Mouse (Mus musculus): ENCODE measurements at regions not wholly inside any gene's neighbourhood (a gene's known extent, or its start where the extent isn't known, plus 50 kb on each side); places are given as distances from the start of the nearest gene placed in this dataset.

DNA sequence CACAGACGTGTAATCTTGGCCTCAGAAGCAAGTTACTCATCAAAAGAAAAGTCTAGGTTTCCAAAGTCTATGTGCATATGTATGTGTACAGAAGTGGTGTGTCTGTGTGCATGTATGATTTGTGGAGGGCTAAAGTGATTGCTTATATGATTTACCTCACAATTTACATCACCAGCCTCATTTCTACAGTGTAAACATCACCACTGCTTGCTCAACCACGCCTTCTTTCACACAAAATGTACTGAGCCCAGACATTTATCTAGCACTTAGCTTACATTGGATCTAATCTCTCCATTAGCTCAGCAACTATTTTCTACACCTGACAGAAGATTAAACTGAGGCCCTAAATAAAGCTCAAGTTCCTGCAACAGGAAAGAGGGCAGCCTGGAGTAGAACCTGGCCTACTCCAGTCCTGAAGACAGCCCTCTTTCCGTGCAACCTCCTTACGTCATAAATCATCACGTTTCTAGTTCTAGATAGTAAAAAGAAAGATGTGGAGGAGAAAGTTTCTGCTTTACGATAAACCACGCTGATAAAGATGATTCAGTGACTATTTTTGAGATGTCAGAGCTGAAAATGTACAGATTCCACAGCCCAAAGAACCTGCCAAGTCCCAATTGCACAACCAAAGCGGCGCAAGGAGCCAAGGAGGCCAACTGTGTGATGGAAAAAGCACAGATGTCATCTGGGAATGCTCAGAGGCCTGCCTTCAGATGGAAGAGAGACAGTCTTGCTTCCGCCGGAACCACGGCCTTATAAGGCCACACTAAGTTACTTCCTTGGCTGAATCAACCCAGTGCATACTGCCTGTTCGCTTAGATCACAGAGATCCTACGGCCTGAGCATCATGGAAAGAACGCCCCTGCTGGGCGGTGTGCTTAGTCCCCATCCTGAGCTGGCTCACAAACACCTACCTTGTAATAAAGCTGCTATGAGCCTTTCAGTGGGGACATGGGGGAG lies 72.5 kb upstream of the Thbs1 start:
- peak; percentile 66 for DNase-seq

DNA sequence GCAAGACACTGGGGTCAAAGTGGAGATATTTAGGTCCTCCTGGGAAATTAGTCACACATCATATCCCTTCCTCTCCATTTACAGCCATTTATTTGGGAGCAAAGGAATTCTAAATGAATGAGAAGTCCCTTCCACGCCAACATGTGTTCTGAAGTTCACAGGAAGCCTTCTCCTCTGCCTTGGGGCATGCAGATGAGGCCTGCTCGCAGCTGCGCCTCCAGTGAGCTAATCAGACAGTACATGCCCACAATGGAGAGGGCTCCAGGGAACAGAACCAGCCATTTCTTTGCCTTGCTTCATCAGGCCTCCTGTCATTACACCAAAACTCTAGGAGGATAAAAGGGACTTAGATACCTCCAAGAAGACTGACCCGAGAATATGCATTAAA lies 71.9 kb upstream of the Thbs1 start:
- DNase-seq = no peak

DNA sequence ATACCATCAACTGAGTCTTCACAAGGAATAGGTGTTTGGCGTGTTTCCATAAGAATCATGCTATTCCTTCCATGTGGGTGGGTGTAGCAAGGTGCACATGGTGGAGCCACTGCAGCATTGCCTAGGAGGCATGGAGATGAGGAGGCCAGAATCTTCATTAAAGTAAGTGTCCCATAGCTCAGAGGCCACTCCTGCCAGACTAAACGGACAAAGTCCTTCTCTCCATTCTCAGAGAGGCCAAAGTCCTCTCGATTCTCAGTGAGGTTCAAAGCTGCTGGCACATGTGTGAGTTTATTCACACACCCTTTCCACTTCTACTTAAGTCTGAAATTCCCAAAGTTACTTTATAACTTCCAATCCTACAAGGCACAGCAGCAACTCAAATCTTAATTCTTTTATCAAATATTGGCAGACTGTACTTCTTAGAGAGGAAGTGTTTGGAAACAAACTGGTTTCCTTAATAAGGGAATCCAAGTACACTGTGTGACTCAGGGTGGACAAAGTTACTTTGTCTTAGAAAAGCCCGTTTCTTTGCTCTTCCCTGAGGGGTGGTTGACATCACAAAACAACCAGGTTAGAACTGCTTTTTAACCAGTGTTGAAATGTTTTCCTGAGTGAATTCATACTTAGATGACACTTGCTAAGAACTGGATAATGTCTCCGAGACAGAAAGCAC lies 69.2 kb upstream of the Thbs1 start:
- no peak for DNase-seq

DNA sequence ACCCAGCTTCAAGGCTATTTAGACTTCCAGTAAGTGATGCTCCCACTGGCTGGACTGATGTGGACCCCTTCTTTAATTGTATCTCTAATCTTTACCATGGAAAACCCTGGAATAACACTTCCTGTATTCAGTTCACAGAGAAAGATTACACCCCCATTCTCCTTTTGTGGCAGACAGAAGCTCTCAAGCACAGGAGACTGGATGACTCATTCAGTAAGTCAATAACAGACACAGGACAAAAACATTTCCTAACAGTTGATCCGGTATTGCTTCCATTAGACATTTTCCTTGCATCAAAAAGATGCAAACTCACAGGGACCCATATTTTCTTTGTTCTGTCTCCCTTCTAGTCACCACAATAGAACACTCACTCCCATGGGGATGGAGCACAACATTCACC lies 67.0 kb upstream of the Thbs1 start:
- DNase-seq = no peak

- no peak for DNase-seq
Measured at GRCm38 (mm10) chr2:118050326-118050725, 61.4 kb upstream of the Thbs1 start.

- DNase-seq = no peak
Measured at GRCm38 (mm10) chr2:118051610-118052009, 60.1 kb upstream of the Thbs1 start.

GRCm38 (mm10) chr2:118053512-118053911 lies 58.2 kb upstream of the Thbs1 start:
- DNase-seq = no peak

DNA sequence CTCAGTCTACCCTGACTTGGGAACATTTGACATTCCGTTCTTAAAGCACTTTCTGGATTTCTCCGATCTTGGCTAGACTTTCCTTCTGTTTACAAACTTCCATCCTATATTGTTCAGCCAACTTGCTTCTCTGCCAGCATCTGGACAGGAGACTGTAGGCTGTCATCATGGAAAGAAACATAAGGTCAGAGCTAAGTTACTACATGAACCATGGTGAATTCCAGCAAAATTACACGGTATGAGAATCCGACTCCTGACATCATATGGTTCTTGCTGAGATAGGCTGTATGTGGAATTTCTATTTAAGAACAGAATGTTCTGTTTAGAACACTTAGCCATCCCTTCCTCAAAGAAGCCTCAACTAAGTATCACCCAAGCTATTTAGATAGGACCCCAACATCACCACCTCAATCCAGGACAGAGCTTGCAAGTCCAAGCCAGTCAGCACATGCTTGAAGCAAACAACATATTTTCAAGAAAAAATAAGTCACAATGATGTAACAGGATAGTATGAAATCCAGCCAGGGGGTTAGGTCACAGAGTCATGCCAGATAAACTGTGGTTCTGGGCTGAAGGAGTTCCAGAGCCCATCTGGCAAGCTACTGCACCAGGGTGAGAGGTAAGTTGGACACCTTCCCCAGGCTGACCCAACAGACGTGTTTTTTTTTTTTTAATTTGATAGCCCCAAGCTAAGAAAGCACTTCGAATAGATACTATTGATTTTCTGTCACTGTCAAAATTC lies 52.9 kb upstream of the Thbs1 start:
- peak; percentile 39 for DNase-seq

DNA sequence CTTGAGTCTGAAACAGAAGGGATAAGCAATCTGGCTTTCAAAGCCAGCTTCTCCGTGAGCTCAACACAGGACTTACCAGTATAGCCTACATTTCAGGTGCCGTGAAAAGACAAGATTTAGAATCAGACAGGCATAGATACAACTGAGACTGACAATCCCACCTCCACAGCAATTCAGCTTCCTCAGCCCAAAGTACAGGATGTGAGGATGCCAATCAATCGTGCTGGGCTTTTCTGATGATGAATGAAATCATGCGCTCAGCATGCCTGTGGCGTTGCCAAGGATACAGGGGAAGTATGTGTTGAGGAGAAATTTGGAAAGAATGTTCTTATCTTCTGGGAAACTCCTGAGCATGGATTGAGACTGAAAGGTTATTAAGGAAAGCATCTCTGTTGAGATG lies 50.4 kb upstream of the Thbs1 start:
- DNase-seq = no peak

Data from adrenal gland, postnatal 10 days (tissue).